Mouse (Mus musculus) hindbrain, embryonic 13.5 days (tissue): Measurements from ENCODE around the gene Stambp. TPM values are rescaled to one million over a fixed set of nuclear protein-coding genes. Genes with fewer than 3 reads are reported as not detected.

Source experiments
- ATAC-seq: fragments of 200-750 bp; cut with Nextera tagmentation; 2 replicates; pipeline ENCODE4 v1.8.0; 2017; ENCODE audit warnings: moderate TSS enrichment; ENCODE audit not compliant: low FRiP score
- H3K27ac ChIP-seq: fragments of 300-500 bp; sonication (generic); 2 replicates; pipeline ENCODE4 v1.5.1; 2015; ENCODE audit warnings: inconsistent platforms, mild to moderate bottlenecking, moderate library complexity
- H3K27me3 ChIP-seq: fragments of 300-500 bp; sonication (generic); 2 replicates; pipeline ENCODE4 v1.6.1; 2015; ENCODE audit warnings: mild to moderate bottlenecking, inconsistent platforms
- H3K36me3 ChIP-seq: fragments of 300-500 bp; sonication (generic); 2 replicates; pipeline ENCODE4 v1.6.1; 2015; ENCODE audit warnings: mild to moderate bottlenecking, inconsistent platforms
- H3K4me1 ChIP-seq: fragments of 300-500 bp; sonication (generic); replicated peaks from 2 replicates; pipeline ENCODE4 v1.6.1; 2015; ENCODE audit warnings: inconsistent platforms
- H3K4me2 ChIP-seq: fragments of 300-500 bp; sonication (generic); 2 replicates; pipeline ENCODE4 v1.6.1; 2015; ENCODE audit warnings: inconsistent platforms, mild to moderate bottlenecking, moderate library complexity
- H3K4me3 ChIP-seq: fragments of 300-500 bp; sonication (generic); 2 replicates; pipeline ENCODE4 v1.5.1; 2015; ENCODE audit warnings: mild to moderate bottlenecking, inconsistent platforms
- H3K9ac ChIP-seq: fragments of 300-500 bp; sonication (generic); 2 replicates; pipeline ENCODE4 v1.6.1; 2015; ENCODE audit warnings: mild to moderate bottlenecking, inconsistent platforms
- H3K9me3 ChIP-seq: fragments of 300-500 bp; sonication (generic); 2 replicates; pipeline ENCODE4 v1.6.1; 2016; ENCODE audit warnings: inconsistent platforms
- WGBS: fragments of 180-500 bp; shearing (Covaris S2); methylation state at CpG from one replicate; pipeline ENCODE4 v1.1.7; 2015; 5-methylcytosine and 5-hydroxymethylcytosine counted together
- polyA plus RNA-seq: library from polyadenylated mRNA; unstranded; fragments of >200 nt; fragmentation: Nextera tagmentation; extraction: Ambion mirVana; gene quantifications from 2 replicates; pipeline ENCODE4 v1.2.1, GENCODE M21; 2015

The Stambp gene
- polyA plus RNA-seq, 1 experiment from 2014 or later: 50.1 TPM

GRCm38 (mm10) chr6:83509442-83509841, 63.1 kb downstream of the Stambp start:
- no peak for ATAC-seq
- no peaks in the 10 kb centered on the region for H3K27me3 ChIP-seq
- peaks cover 22% of the 10 kb centered on the region for H3K4me1 ChIP-seq
- H3K4me2 ChIP-seq: no peak overlapping the region
- H3K4me3 ChIP-seq: no peak overlapping the region
- no peaks in the 10 kb centered on the region for H3K9me3 ChIP-seq
- no peak overlapping the region for H3K27ac ChIP-seq
- H3K36me3 ChIP-seq: no peaks in the 10 kb centered on the region
- WGBS: 50% methylated on average over 8 of the region's 8 CpGs
- peak overlapping the region; percentile 46 for H3K9ac ChIP-seq

GRCm38 (mm10) chr6:83507168-83507546, 65.4 kb downstream of the Stambp start:
- no peaks in the 10 kb centered on the region for H3K9me3 ChIP-seq
- H3K36me3 ChIP-seq: peaks cover 12% of the 10 kb centered on the region
- peak overlapping the region; percentile 55 for H3K4me2 ChIP-seq
- peak overlapping the region; percentile 70 for H3K4me3 ChIP-seq
- H3K4me1 ChIP-seq: peaks cover 26% of the 10 kb centered on the region
- 34% methylated on average over 6 of the region's 6 CpGs for WGBS
- H3K27me3 ChIP-seq: no peaks in the 10 kb centered on the region
- H3K9ac ChIP-seq: peak overlapping the region; percentile 53
- H3K27ac ChIP-seq: peak overlapping the region; percentile 97
- ATAC-seq: peak; percentile 30; the same call in 1 of the 2 replicates

- H3K36me3 ChIP-seq: peaks cover 13% of the 10 kb centered on the region
- no peaks in the 10 kb centered on the region for H3K27me3 ChIP-seq
- H3K4me3 ChIP-seq: peak within 1 kb of the TSS; percentile 70
- under 1% methylated on average over 54 of the region's 54 CpGs for WGBS
- peak within 1 kb of the TSS; percentile 97 for H3K27ac ChIP-seq
- no peaks in the 10 kb centered on the region for H3K9me3 ChIP-seq
- peak within 1 kb of the TSS; percentile 76 for H3K4me2 ChIP-seq
- peaks cover 26% of the 10 kb centered on the region for H3K4me1 ChIP-seq
- peak; percentile 100 for ATAC-seq
- H3K9ac ChIP-seq: peak within 1 kb of the TSS; percentile 86
Observed at GRCm38 (mm10) chr6:83506258-83507167, 66.0 kb downstream of the Stambp start, which contains the start of gene Dguok. Dguok (minus strand) TSS chr6:83506969.

GRCm38 (mm10) chr6:83505554-83505953, 67.0 kb downstream of the Stambp start:
- 94% methylated on average over 4 of the region's 4 CpGs for WGBS
- Histone ChIP-seq H3K4me1 (peaks cover 26% of the 10 kb centered on the region), H3K36me3 (peaks cover 16% of the 10 kb centered on the region), H3K9me3 (no peaks in the 10 kb centered on the region), H3K9ac (peak overlapping the region; percentile 86), H3K4me2 (peak overlapping the region; percentile 76), H3K27me3 (no peaks in the 10 kb centered on the region), H3K27ac (no peak overlapping the region), H3K4me3 (peak overlapping the region; percentile 70)
- no peak for ATAC-seq

- no peak overlapping the region for H3K27ac ChIP-seq
- WGBS: 92% methylated on average over 3 of the region's 3 CpGs
- peaks cover 18% of the 10 kb centered on the region for H3K36me3 ChIP-seq
- no peak overlapping the region for H3K4me3 ChIP-seq
- no peaks in the 10 kb centered on the region for H3K27me3 ChIP-seq
- no peaks in the 10 kb centered on the region for H3K9me3 ChIP-seq
- no peak overlapping the region for H3K4me2 ChIP-seq
- no peak for ATAC-seq
- no peak overlapping the region for H3K9ac ChIP-seq
- H3K4me1 ChIP-seq: peaks cover 26% of the 10 kb centered on the region
Observed at GRCm38 (mm10) chr6:83503361-83503760, 69.2 kb downstream of the Stambp start.

- no peak for ATAC-seq
- 92% methylated on average over 3 of the region's 3 CpGs for WGBS
- H3K4me3 ChIP-seq: no peak overlapping the region
Observed at GRCm38 (mm10) chr6:83502656-83503055, 69.9 kb downstream of the Stambp start.

GRCm38 (mm10) chr6:83501524-83502310, 70.8 kb downstream of the Stambp start:
- Histone ChIP-seq H3K27me3 (no peaks in the 10 kb centered on the region), H3K9me3 (no peaks in the 10 kb centered on the region), H3K36me3 (peaks cover 18% of the 10 kb centered on the region), H3K9ac (no peak overlapping the region), H3K4me1 (peaks cover 20% of the 10 kb centered on the region), H3K4me3 (no peak overlapping the region), H3K4me2 (no peak overlapping the region), H3K27ac (no peak overlapping the region)
- WGBS: 70% methylated on average over 9 of the region's 9 CpGs
- no peak for ATAC-seq

More at GRCm38 (mm10) chr6:83502656-83503055, 69.9 kb downstream of the Stambp start:
- no peaks in the 10 kb centered on the region for H3K9me3 ChIP-seq
- no peak overlapping the region for H3K4me2 ChIP-seq
- H3K9ac ChIP-seq: no peak overlapping the region
- H3K36me3 ChIP-seq: peaks cover 18% of the 10 kb centered on the region
- H3K27me3 ChIP-seq: no peaks in the 10 kb centered on the region
- no peak overlapping the region for H3K27ac ChIP-seq
- peaks cover 26% of the 10 kb centered on the region for H3K4me1 ChIP-seq

- H3K4me1 ChIP-seq: peaks cover 13% of the 10 kb centered on the region
- H3K27me3 ChIP-seq: no peaks in the 10 kb centered on the region
- peaks cover 27% of the 10 kb centered on the region for H3K36me3 ChIP-seq
- no peak overlapping the region for H3K27ac ChIP-seq
- WGBS: 63% methylated on average over 3 of the region's 3 CpGs
- no peak overlapping the region for H3K4me2 ChIP-seq
- no peaks in the 10 kb centered on the region for H3K9me3 ChIP-seq
- no peak overlapping the region for H3K9ac ChIP-seq
- H3K4me3 ChIP-seq: no peak overlapping the region
- no peak for ATAC-seq
Observed at GRCm38 (mm10) chr6:83500462-83500861, 72.1 kb downstream of the Stambp start.

GRCm38 (mm10) chr6:83499078-83499477, 73.5 kb downstream of the Stambp start:
- 0 out of 2 replicates have a peak, but pooled peaks cover under 1% of the 10 kb centered on the region for H3K4me1 ChIP-seq
- no peak for ATAC-seq
- H3K9ac ChIP-seq: no peak overlapping the region
- no peak overlapping the region for H3K27ac ChIP-seq
- H3K9me3 ChIP-seq: no peaks in the 10 kb centered on the region
- 93% methylated on average over 10 of the region's 10 CpGs for WGBS
- no peaks in the 10 kb centered on the region for H3K27me3 ChIP-seq
- H3K36me3 ChIP-seq: peaks cover 32% of the 10 kb centered on the region
- no peak overlapping the region for H3K4me3 ChIP-seq
- H3K4me2 ChIP-seq: no peak overlapping the region

- 91% methylated on average over 22 of the region's 22 CpGs for whole genome bisulfite sequencing
- no peaks in the 10 kb centered on the region for H3K9me3 ChIP-seq
- no peak overlapping the region for H3K9ac ChIP-seq
- H3K27ac ChIP-seq: 0 out of 2 replicates have a peak overlapping the region, but pooled peaks have one; percentile 12
- peaks cover 31% of the 10 kb centered on the region for H3K36me3 ChIP-seq
- no peak for ATAC-seq
- H3K27me3 ChIP-seq: no peaks in the 10 kb centered on the region
- H3K4me2 ChIP-seq: no peak overlapping the region
- no peaks in the 10 kb centered on the region for H3K4me1 ChIP-seq
- H3K4me3 ChIP-seq: no peak overlapping the region
Observed at GRCm38 (mm10) chr6:83496753-83497710, 75.5 kb downstream of the Stambp start.

GRCm38 (mm10) chr6:83496009-83496752, 76.3 kb downstream of the Stambp start:
- no peaks in the 10 kb centered on the region for H3K27me3 ChIP-seq
- H3K4me2 ChIP-seq: no peak overlapping the region
- H3K27ac ChIP-seq: no peak overlapping the region
- no peak overlapping the region for H3K4me3 ChIP-seq
- WGBS: 93% methylated on average over 9 of the region's 9 CpGs
- H3K9ac ChIP-seq: no peak overlapping the region
- H3K9me3 ChIP-seq: no peaks in the 10 kb centered on the region
- no peak for ATAC-seq
- H3K36me3 ChIP-seq: peaks cover 39% of the 10 kb centered on the region
- H3K4me1 ChIP-seq: no peaks in the 10 kb centered on the region
